Mouse (Mus musculus) ovary, adult 2 months (tissue): Measurements from ENCODE around the gene Olfr552. TPM values are rescaled to one million over a fixed set of nuclear protein-coding genes. Genes with fewer than 3 reads are reported as not detected.

Source experiments
- polyA plus RNA-seq: library from polyadenylated mRNA; depleted of rRNA; stranded (reverse); fragments of >200 nt; gene quantifications from 2 replicates; pipeline ENCODE4 v1.2.3, GENCODE M21; 2012; rRNA removed

Gene Olfr552
- not detected in 2 replicates for polyA plus RNA-seq

DNA sequence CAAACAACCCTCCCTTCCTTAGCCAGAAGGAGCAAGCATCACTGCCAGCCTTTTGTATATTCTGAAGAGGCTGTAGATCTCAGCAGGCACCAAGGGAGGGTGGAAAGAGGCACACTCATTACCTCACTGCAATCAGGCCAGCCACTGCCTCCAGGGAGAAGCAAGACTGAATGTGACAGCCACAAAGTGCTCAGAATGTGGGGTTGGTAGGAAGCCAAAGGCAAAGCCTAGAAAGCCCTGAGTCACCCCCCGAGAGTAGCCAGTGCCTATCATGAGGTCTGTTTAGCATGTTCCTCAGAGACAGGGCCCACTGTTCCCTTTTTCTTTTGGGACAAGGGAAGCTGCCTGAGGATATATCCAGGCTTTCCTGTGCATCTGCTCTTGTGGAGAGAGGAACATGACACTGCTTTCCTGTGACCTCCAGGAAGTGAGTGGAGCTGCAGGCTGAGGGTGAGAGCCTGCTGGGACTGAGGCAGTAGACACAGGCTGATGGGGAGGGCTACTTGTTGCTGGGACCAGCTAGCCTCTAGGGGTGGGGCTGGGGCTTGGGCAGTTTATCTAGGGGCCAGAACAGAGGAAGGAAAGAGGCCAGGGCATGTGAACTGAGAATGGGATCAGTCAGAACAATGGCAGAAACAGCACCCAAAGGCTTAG lies at the start of gene Olfr552:
Gene Olfr552 (plus strand): TSS at position 393 of the 654 bp plus-strand sequence.

GRCm38 (mm10) chr7:102549570-102549969 lies 48.0 kb upstream of the Olfr552 start, which contains the start of gene Olfr549:
TSS of gene Olfr549 (plus strand) at chr7:102549870.

GRCm38 (mm10) chr7:102564999-102565997 lies 32.3 kb upstream of the Olfr552 start, which contains the start of gene Trim21:
TSS of gene Trim21 (minus strand) at chr7:102565486.

GRCm38 (mm10) chr7:102571142-102571541 lies 26.4 kb upstream of the Olfr552 start, which contains the start of gene Olfr550:
TSS of gene Olfr550 (plus strand) at chr7:102571442.

DNA sequence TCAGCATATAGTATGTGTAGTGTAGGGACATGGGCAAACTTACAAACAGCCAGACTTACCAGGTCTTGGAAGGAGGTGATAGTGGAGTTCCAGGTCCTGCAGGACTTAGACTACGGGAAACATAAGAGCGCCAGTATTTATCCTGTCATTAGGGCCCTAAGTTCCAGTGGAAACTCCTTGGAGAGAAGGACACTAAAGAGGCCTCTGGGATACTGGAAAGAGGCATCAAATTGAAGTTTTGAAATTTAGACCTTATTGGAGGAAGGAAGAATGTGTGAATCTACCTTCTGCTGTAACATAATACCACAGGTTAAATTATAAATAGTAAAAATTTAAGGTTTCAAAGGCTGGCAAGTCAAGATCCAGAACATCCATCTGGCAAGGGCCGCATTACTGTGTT lies 5.8 kb upstream of the Olfr552 start, which contains the start of gene Olfr551:
Gene Olfr551 (minus strand): TSS at position 101 of the 400 bp plus-strand sequence.

DNA sequence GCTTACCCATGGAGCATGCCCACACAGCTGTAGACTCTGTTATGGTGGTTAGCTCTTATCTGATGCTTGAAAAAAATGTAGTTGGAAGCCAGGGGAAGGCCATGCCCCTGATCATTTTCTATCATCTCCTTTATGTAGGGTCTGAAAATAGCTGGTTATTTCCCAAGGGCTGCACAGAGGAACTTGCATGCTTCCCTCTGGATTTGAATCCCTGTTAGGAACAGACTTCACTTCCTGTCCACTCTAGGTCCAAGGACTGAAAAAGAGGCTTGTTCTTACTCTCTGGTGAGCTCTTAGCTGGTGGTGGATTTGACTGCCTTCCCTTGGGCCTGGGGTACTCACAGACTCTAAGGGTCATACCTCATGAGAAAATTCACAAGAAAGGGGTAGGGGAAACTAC lies 20.5 kb downstream of the Olfr552 start, which contains the start of gene Olfr553:
Gene Olfr553 (minus strand): TSS at position 101 of the 400 bp plus-strand sequence.

DNA sequence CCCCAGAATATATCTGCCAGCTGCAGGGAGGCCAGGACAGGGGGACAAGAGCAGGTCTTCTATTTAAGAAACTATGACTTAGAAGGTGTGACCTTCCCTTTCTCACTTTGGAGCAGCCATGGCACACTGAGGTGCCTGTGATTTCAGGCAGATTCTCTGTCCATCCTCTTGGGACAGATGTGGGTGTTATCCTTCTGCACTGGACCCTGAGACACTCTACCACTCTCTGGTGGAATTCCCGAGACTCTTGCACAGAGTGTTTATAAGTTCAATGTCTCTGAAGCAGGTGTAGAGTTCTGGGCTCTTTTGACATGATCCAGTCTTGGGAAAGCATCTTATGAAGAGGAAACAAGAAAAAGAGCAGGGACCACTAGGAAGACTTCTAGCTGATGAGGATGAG lies 40.6 kb downstream of the Olfr552 start, which contains the start of gene Olfr554:
Gene Olfr554 (plus strand): TSS at position 301 of the 400 bp plus-strand sequence.

Other genes with a start within 250 kb of the Olfr552 start
- gene Rrm1, start 156.1 kb upstream of the Olfr552 start, polyA plus RNA-seq = 9.4 and 13.6 TPM in 2 replicates
- gene Olfr543, start 116.1 kb upstream of the Olfr552 start, polyA plus RNA-seq = not detected in 2 replicates
- not detected in 2 replicates for gene Olfr544, start 109.5 kb upstream of the Olfr552 start, polyA plus RNA-seq
- not detected in 2 replicates for gene Olfr545, start 98.2 kb upstream of the Olfr552 start, polyA plus RNA-seq
- not detected in 2 replicates for gene Olfr547, start 63.0 kb upstream of the Olfr552 start, polyA plus RNA-seq
- not detected in 2 replicates for gene Olfr548-ps1, start 56.9 kb upstream of the Olfr552 start, polyA plus RNA-seq
- not detected in 2 replicates for gene Olfr549, start 47.9 kb upstream of the Olfr552 start, polyA plus RNA-seq
- gene Trim21, start 32.3 kb upstream of the Olfr552 start, polyA plus RNA-seq = 3.1 and 3.4 TPM in 2 replicates
- 0.18 and 0.25 TPM in 2 replicates for gene Olfr550, start 26.3 kb upstream of the Olfr552 start, polyA plus RNA-seq
- not detected in 2 replicates for gene Olfr551, start 5.9 kb upstream of the Olfr552 start, polyA plus RNA-seq
- gene Olfr553, start 20.4 kb downstream of the Olfr552 start, polyA plus RNA-seq = not detected in 2 replicates
- not detected in 2 replicates for gene Olfr554, start 40.7 kb downstream of the Olfr552 start, polyA plus RNA-seq
- not detected in 2 replicates for gene Olfr555, start 61.1 kb downstream of the Olfr552 start, polyA plus RNA-seq
- gene Olfr556, start 67.1 kb downstream of the Olfr552 start, polyA plus RNA-seq = not detected in 2 replicates
- 14.6 and 19.4 TPM in 2 replicates for gene Trim68, start 89.6 kb downstream of the Olfr552 start, polyA plus RNA-seq
- not detected in 2 replicates for gene Olfr557, start 98.1 kb downstream of the Olfr552 start, polyA plus RNA-seq
- 3.2 and 3.3 TPM in 2 replicates for gene Olfr558, start 104.4 kb downstream of the Olfr552 start, polyA plus RNA-seq
- gene Olfr33, start 121.3 kb downstream of the Olfr552 start, polyA plus RNA-seq = not detected in 2 replicates
- gene Olfr559, start 129.7 kb downstream of the Olfr552 start, polyA plus RNA-seq = not detected in 2 replicates
- not detected in 2 replicates for gene Olfr560, start 161.6 kb downstream of the Olfr552 start, polyA plus RNA-seq
- gene Olfr78, start 161.7 kb downstream of the Olfr552 start, polyA plus RNA-seq = 2.1 and 3.6 TPM in 2 replicates
- not detected in 2 replicates for gene Olfr561, start 173.5 kb downstream of the Olfr552 start, polyA plus RNA-seq
- not detected in 2 replicates for gene Olfr564, start 205.7 kb downstream of the Olfr552 start, polyA plus RNA-seq